Mouse (Mus musculus): ENCODE results near the gene Cfap77. TPM values are rescaled to one million over a fixed set of nuclear protein-coding genes. Genes with fewer than 3 reads are reported as not detected.

Gene Cfap77
- polyA plus RNA-seq, 1 experiment, result 20.9 TPM

DNA sequence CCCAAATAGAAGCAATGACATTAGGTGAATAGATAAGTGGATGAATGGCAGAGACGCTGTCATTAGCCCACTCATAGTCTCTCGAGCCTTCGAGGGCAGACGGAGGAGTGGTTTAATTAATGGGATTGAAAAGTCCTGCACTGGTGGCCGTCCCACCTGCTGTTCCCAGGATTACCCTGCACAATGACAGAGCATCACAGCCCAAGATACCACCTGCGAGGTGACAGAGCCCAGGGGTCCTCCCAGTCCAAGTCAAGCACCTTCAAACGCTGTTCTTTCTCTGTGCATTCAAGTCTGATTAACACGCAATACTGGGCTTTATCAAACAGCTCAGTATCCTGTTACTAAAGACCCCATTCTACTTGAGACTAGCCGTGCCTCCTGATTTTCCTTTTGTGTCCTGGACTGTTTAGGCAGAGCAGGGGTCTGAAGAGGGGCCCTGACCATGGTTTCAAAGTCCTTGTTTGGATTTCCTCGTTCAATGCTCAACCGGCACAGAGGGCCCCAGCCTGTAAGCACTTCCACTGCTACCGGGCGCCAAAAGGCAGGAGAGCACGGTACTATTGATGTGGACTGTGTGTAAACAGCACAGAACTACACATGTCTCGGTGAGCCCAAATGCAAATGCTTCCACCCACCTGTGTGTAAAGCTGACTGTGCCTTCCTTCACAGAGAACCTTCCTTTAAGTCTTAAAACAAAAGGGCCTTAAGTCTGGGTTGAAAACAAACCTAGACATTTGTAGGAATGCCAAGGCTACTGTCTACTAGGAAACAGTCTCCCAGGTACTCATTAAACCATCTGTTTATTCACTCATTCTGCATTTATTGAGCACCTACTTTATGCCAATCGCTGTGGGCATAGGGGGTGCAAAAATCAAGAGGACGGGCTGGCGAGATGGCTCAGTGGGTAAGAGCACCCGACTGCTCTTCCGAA lies 20.1 kb downstream of the Cfap77 start:
- Histone ChIP-seq H3K36me3 (ENCODE audit: control insufficient read depth, insufficient read depth, low read length) (no peaks in the 10 kb centered on the region), H3K27me3 (ENCODE audit: control insufficient read depth, insufficient read depth, low read length) (no peaks in the 10 kb centered on the region), H3K4me1 (ENCODE audit: control insufficient read depth, insufficient read depth, low read length) (no peaks in the 10 kb centered on the region), H3K4me3 (ENCODE audit: control insufficient read depth, low read depth, low read length) (no peak overlapping the region), H3K27ac (ENCODE audit: control insufficient read depth, insufficient read depth, low read depth, low read length) (no peak overlapping the region)
- TF ChIP-seq POLR2A (IDR thresholded peaks at IDR 0.05; ENCODE audit: control insufficient read depth, low read depth, low read length) (no peak), CTCF (IDR thresholded peaks at IDR 0.05; ENCODE audit: control insufficient read depth, insufficient read depth, insufficient replicate concordance, low read depth, low read length) (no peak)

DNA sequence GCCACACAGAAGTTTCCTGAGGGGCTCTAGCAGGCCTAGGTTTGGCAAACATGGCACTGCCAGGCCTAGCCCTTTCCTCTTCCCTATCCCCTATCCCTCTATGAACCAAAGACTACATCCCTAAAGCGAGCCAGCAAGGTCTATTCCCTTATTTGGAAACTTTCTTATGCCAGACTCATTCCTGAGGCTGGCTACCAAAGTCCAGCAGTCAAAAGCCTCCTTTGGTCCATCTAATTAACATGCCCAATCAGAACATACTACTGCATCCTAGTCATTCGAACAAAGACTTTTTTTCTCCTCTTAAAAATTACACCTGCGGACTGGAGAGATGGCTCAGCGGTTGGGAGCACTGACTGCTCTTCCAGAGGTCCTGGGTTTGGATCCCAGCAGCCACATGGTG lies 22.9 kb downstream of the Cfap77 start:
- Histone ChIP-seq H3K4me3 (ENCODE audit: control insufficient read depth, low read depth, low read length) (no peak overlapping the region), H3K27ac (ENCODE audit: control insufficient read depth, insufficient read depth, low read depth, low read length) (no peak overlapping the region), H3K4me1 (ENCODE audit: control insufficient read depth, insufficient read depth, low read length) (no peaks in the 10 kb centered on the region), H3K27me3 (ENCODE audit: control insufficient read depth, insufficient read depth, low read length) (no peaks in the 10 kb centered on the region), H3K36me3 (ENCODE audit: control insufficient read depth, insufficient read depth, low read length) (no peaks in the 10 kb centered on the region)
- TF ChIP-seq CTCF (IDR thresholded peaks at IDR 0.05; ENCODE audit: control insufficient read depth, insufficient read depth, insufficient replicate concordance, low read depth, low read length) (no peak), POLR2A (IDR thresholded peaks at IDR 0.05; ENCODE audit: control insufficient read depth, low read depth, low read length) (no peak)

DNA sequence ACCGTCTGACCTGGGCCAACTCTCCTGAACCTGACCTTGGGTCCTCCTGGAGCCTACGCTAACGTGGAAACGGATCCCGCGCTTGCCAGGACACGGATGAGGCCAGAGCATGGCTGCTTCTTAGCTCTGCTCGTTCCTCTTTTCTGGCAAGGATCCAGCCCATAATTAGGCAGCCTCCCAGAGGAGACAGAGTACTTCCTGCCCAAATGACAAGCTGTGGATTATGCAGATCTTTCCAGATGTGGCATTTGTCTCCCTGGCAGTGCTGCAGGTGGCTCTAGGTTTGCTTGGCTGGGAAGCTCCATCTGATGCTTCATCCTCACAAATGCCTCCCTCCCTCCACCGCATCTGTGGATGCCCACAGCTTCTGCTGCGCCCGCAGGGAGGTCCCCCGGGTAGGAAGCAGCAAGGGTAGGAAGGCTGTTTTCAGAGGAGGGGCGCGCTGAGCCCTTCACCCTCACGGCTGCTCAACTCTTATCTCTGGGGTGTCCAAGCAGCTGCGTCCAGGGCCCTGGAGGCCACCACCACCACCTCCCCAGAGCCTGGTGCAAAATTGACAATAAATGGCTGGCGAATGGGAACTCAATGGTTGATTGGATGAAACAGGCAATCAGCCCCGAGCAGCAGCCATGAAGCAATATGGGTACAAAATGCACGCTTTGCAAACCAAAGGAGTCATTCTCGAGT lies 24.7 kb downstream of the Cfap77 start:
- no peak overlapping the region for H3K27ac ChIP-seq (ENCODE audit: control insufficient read depth, insufficient read depth, low read depth, low read length)
- no peaks in the 10 kb centered on the region for H3K27me3 ChIP-seq (ENCODE audit: control insufficient read depth, insufficient read depth, low read length)
- no peaks in the 10 kb centered on the region for H3K4me1 ChIP-seq (ENCODE audit: control insufficient read depth, insufficient read depth, low read length)
- TF ChIP-seq POLR2A (IDR thresholded peaks at IDR 0.05; ENCODE audit: control insufficient read depth, low read depth, low read length) (no peak), CTCF (IDR thresholded peaks at IDR 0.05; ENCODE audit: control insufficient read depth, insufficient read depth, insufficient replicate concordance, low read depth, low read length) (no peak)
- H3K4me3 ChIP-seq (ENCODE audit: control insufficient read depth, low read depth, low read length), result no peak overlapping the region
- H3K36me3 ChIP-seq (ENCODE audit: control insufficient read depth, insufficient read depth, low read length), result no peaks in the 10 kb centered on the region

DNA sequence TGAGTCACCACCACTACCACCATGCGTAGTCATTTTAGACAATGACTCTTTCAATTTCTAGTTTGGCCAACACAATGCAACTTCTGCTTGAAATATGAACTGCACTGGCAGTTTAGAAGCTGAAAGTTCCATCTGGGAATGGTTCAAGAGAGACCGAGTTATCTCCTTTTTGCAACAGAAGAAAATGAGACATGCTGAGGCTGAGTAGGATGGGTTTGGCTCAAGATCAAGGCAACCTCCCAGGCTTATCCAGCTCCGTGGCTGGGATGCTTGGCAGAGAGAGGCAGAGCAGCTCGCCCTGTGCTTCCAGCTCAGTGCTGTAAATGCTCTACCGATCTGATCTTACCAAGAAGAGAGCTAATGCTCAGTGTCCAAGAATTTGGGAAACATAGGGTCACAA lies 29.6 kb downstream of the Cfap77 start:
- H3K27ac ChIP-seq (ENCODE audit: control insufficient read depth, insufficient read depth, low read depth, low read length), result no peak overlapping the region
- no peaks in the 10 kb centered on the region for H3K4me1 ChIP-seq (ENCODE audit: control insufficient read depth, insufficient read depth, low read length)
- no peaks in the 10 kb centered on the region for H3K36me3 ChIP-seq (ENCODE audit: control insufficient read depth, insufficient read depth, low read length)
- H3K4me3 ChIP-seq (ENCODE audit: control insufficient read depth, low read depth, low read length), result no peak overlapping the region
- TF ChIP-seq CTCF (IDR thresholded peaks at IDR 0.05; ENCODE audit: control insufficient read depth, insufficient read depth, insufficient replicate concordance, low read depth, low read length) (no peak), POLR2A (IDR thresholded peaks at IDR 0.05; ENCODE audit: control insufficient read depth, low read depth, low read length) (no peak)
- no peaks in the 10 kb centered on the region for H3K27me3 ChIP-seq (ENCODE audit: control insufficient read depth, insufficient read depth, low read length)

DNA sequence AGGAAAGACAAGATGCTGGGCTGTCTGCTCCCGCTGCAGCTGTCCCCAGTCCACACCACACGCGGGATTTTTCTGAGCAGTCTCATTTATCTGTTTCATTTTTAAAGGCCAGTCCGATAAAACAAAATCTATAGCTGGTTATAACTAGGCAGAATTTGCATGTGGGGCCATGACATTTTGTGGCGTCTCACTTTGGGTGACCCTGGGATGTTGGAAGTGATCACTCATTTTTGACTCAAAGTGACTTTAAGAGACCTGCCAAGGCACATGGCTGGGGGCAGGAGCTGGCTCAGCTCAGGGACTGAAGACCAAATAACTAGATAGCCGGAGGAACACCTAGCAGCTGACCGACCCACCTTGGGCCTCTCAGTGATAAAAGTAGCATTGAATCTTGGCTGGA lies 31.9 kb downstream of the Cfap77 start:
- no peak overlapping the region for H3K27ac ChIP-seq (ENCODE audit: control insufficient read depth, insufficient read depth, low read depth, low read length)
- no peak for TF ChIP-seq CTCF (IDR thresholded peaks at IDR 0.05; ENCODE audit: control insufficient read depth, insufficient read depth, insufficient replicate concordance, low read depth, low read length)
- TF ChIP-seq POLR2A (IDR thresholded peaks at IDR 0.05; ENCODE audit: control insufficient read depth, low read depth, low read length), result no peak
- H3K4me1 ChIP-seq (ENCODE audit: control insufficient read depth, insufficient read depth, low read length), result no peaks in the 10 kb centered on the region
- H3K27me3 ChIP-seq (ENCODE audit: control insufficient read depth, insufficient read depth, low read length), result no peaks in the 10 kb centered on the region
- H3K36me3 ChIP-seq (ENCODE audit: control insufficient read depth, insufficient read depth, low read length), result no peaks in the 10 kb centered on the region
- no peak overlapping the region for H3K4me3 ChIP-seq (ENCODE audit: control insufficient read depth, low read depth, low read length)

DNA sequence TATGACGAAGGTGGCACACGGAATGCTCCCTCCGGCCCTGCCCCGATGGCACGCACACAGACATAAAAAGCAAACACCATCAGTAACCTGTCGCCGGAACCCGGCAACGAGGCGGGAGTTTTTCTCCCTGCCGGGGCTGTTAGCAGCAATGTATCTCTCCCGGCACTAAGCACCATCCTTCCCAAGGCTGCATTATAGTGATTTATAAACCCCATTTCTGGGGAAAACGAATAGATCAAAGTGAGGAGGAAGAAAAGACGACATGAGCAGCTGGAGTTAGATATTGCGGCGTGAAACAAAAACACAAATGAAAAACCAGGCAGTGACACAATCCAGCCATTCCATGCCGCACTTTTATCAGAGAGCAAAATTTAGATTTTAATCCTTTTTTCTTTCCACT lies 33.8 kb downstream of the Cfap77 start:
- H3K4me3 ChIP-seq (ENCODE audit: control insufficient read depth, low read depth, low read length), result no peak overlapping the region
- no peaks in the 10 kb centered on the region for H3K4me1 ChIP-seq (ENCODE audit: control insufficient read depth, insufficient read depth, low read length)
- H3K27me3 ChIP-seq (ENCODE audit: control insufficient read depth, insufficient read depth, low read length), result no peaks in the 10 kb centered on the region
- no peak overlapping the region for H3K27ac ChIP-seq (ENCODE audit: control insufficient read depth, insufficient read depth, low read depth, low read length)
- no peaks in the 10 kb centered on the region for H3K36me3 ChIP-seq (ENCODE audit: control insufficient read depth, insufficient read depth, low read length)
- TF ChIP-seq POLR2A (IDR thresholded peaks at IDR 0.05; ENCODE audit: control insufficient read depth, low read depth, low read length) (no peak), CTCF (IDR thresholded peaks at IDR 0.05; ENCODE audit: control insufficient read depth, insufficient read depth, insufficient replicate concordance, low read depth, low read length) (no peak)

DNA sequence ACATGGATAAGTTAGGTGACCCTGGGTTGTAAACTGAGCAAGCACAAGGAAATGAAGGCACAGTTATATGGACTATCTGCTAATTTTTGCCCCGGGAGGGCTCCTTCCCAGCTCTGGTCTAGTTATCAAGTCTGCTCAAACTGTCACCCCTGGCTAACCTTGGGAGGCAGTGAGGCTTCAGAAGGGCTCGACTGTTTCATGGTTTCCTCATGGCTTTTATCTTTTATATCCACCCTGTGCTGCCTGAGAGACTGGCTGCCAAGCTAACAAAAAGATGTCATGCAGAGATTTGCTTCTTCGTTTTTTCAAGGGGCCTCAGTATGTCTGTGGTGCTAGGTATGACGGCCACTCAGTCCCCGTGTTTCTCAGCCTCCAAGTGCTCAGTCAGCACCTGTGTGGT lies 36.2 kb downstream of the Cfap77 start:
- Histone ChIP-seq H3K27ac (ENCODE audit: control insufficient read depth, insufficient read depth, low read depth, low read length) (no peak overlapping the region), H3K36me3 (ENCODE audit: control insufficient read depth, insufficient read depth, low read length) (no peaks in the 10 kb centered on the region), H3K27me3 (ENCODE audit: control insufficient read depth, insufficient read depth, low read length) (no peaks in the 10 kb centered on the region), H3K4me3 (ENCODE audit: control insufficient read depth, low read depth, low read length) (no peak overlapping the region), H3K4me1 (ENCODE audit: control insufficient read depth, insufficient read depth, low read length) (no peaks in the 10 kb centered on the region)
- no peak for TF ChIP-seq CTCF (IDR thresholded peaks at IDR 0.05; ENCODE audit: control insufficient read depth, insufficient read depth, insufficient replicate concordance, low read depth, low read length)
- no peak for TF ChIP-seq POLR2A (IDR thresholded peaks at IDR 0.05; ENCODE audit: control insufficient read depth, low read depth, low read length)
